Mouse (Mus musculus): ENCODE measurements at regions not wholly inside any gene's neighbourhood (a gene's known extent, or its start where the extent isn't known, plus 50 kb on each side); places are given as distances from the start of the nearest gene placed in this dataset.

- TF ChIP-seq ZMIZ1 (IDR thresholded peaks at IDR 0.05; ENCODE audit: low read depth, low read length), result no peak
- no peak for TF ChIP-seq CTCF (IDR thresholded peaks at IDR 0.05 in 2 of 3, conservative IDR thresholded peaks at IDR 0.05 in 1 of 3; ENCODE audit: control insufficient read depth in 1 of 3, insufficient read depth in 1 of 3, low read depth in 2 of 3, low read length in 3 of 3, poor library complexity in 1 of 3, severe bottlenecking in 1 of 3)
Observed at GRCm38 (mm10) chr15:62168522-62168921, 1245.7 kb upstream of the A1bg start.
